Mouse (Mus musculus): ENCODE measurements around the gene Tsga10. TPM values are rescaled to one million over a fixed set of nuclear protein-coding genes. Genes with fewer than 3 reads are reported as not detected.

The Tsga10 gene
- total RNA-seq, 1 experiment from 2014 or later = 9.2 TPM

- no peak for ATAC-seq (replicated peaks in 1 of 2; ENCODE audit: insufficient read depth in 1 of 2, low FRiP score in 2 of 2, low TSS enrichment in 1 of 2, low read depth in 1 of 2, poor library complexity in 2 of 2, severe bottlenecking in 2 of 2)
Observed at GRCm38 (mm10) chr1:37708270-37708955, 157.8 kb downstream of the Tsga10 start.

Other genes with a start within 250 kb of the Tsga10 start
- 0.06 and 1.4 TPM in 2 replicates for gene 2010300C02Rik, start 146.3 kb downstream of the Tsga10 start, total RNA-seq (2017)
- 1.9 and 4.7 TPM in 2 replicates for gene Lipt1, start 5.3 kb upstream of the Tsga10 start, total RNA-seq (2017)
- 33.9 and 39.4 TPM in 2 replicates for gene Mitd1, start 24.0 kb upstream of the Tsga10 start, total RNA-seq (2017)
- gene Mrpl30, start 24.0 kb upstream of the Tsga10 start, total RNA-seq (2017) = 142 and 208 TPM in 2 replicates
- not detected in 2 replicates for gene Lyg2, start 50.1 kb upstream of the Tsga10 start, total RNA-seq (2017)
- gene Lyg1, start 91.3 kb upstream of the Tsga10 start, total RNA-seq (2017) = not detected in 2 replicates
- gene Txndc9, start 131.5 kb upstream of the Tsga10 start, total RNA-seq (2017) = 42.2 and 53.7 TPM in 2 replicates
- gene Eif5b, start 131.6 kb upstream of the Tsga10 start, total RNA-seq (2017) = 36.4 and 37.5 TPM in 2 replicates

All from hematopoietic stem cell, adult 5-6 weeks (primary cell).